Mouse (Mus musculus) hindbrain, embryonic 13.5 days (tissue): Measurements from ENCODE around the gene Zc3h12a. TPM values are rescaled to one million over a fixed set of nuclear protein-coding genes. Genes with fewer than 3 reads are reported as not detected.
A peak's percentile ranks its signal among the peaks of the same experiment; 100 is the strongest.

ENCODE experiments used
- ATAC-seq: fragments of 200-750 bp; cut with Nextera tagmentation; 2 replicates; pipeline ENCODE4 v1.8.0; 2017; ENCODE audit warnings: moderate TSS enrichment; ENCODE audit not compliant: low FRiP score
- H3K27ac ChIP-seq: fragments of 300-500 bp; sonication (generic); 2 replicates; pipeline ENCODE4 v1.5.1; 2015; ENCODE audit warnings: inconsistent platforms, mild to moderate bottlenecking, moderate library complexity
- H3K27me3 ChIP-seq: fragments of 300-500 bp; sonication (generic); 2 replicates; pipeline ENCODE4 v1.6.1; 2015; ENCODE audit warnings: mild to moderate bottlenecking, inconsistent platforms
- H3K36me3 ChIP-seq: fragments of 300-500 bp; sonication (generic); 2 replicates; pipeline ENCODE4 v1.6.1; 2015; ENCODE audit warnings: mild to moderate bottlenecking, inconsistent platforms
- H3K4me1 ChIP-seq: fragments of 300-500 bp; sonication (generic); replicated peaks from 2 replicates; pipeline ENCODE4 v1.6.1; 2015; ENCODE audit warnings: inconsistent platforms
- H3K4me2 ChIP-seq: fragments of 300-500 bp; sonication (generic); 2 replicates; pipeline ENCODE4 v1.6.1; 2015; ENCODE audit warnings: inconsistent platforms, mild to moderate bottlenecking, moderate library complexity
- H3K4me3 ChIP-seq: fragments of 300-500 bp; sonication (generic); 2 replicates; pipeline ENCODE4 v1.5.1; 2015; ENCODE audit warnings: mild to moderate bottlenecking, inconsistent platforms
- H3K9ac ChIP-seq: fragments of 300-500 bp; sonication (generic); 2 replicates; pipeline ENCODE4 v1.6.1; 2015; ENCODE audit warnings: mild to moderate bottlenecking, inconsistent platforms
- H3K9me3 ChIP-seq: fragments of 300-500 bp; sonication (generic); 2 replicates; pipeline ENCODE4 v1.6.1; 2016; ENCODE audit warnings: inconsistent platforms
- WGBS: fragments of 180-500 bp; shearing (Covaris S2); methylation state at CpG from one replicate; pipeline ENCODE4 v1.1.7; 2015; 5-methylcytosine and 5-hydroxymethylcytosine counted together
- polyA plus RNA-seq: library from polyadenylated mRNA; unstranded; fragments of >200 nt; fragmentation: Nextera tagmentation; extraction: Ambion mirVana; gene quantifications from 2 replicates; pipeline ENCODE4 v1.2.1, GENCODE M21; 2015

Gene Zc3h12a
- polyA plus RNA-seq, 1 experiment from 2014 or later, result 0.19 TPM

DNA sequence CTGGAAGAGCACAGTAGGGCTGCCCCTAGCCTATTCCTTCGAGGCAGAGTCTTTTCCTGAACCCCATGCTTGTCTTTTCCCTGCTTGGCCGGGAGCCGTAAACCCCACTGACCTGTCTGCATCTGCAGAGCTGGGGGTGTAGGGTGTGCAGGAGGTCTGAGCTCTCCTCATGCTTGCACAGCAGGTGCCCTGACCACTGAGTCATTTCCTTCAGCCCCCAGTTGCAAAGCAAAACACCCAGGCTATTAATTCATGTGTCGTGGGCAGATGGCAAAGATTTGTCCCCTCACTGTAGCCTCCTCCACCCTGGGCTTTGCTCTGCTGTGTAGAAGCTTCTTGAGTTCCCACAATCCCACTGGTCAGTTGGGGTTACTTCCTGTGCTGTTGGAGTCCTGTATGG lies 30.2 kb downstream of the Zc3h12a start:
- no peaks in the 10 kb centered on the region for H3K27me3 ChIP-seq
- H3K4me1 ChIP-seq, result no peaks in the 10 kb centered on the region
- H3K9ac ChIP-seq, result no peak overlapping the region
- ATAC-seq, result no peak
- WGBS, result 93% methylated on average over 4 of the region's 4 CpGs
- no peak overlapping the region for H3K4me3 ChIP-seq
- H3K27ac ChIP-seq, result no peak overlapping the region
- H3K4me2 ChIP-seq, result no peak overlapping the region
- peaks cover 22% of the 10 kb centered on the region for H3K36me3 ChIP-seq
- no peaks in the 10 kb centered on the region for H3K9me3 ChIP-seq

DNA sequence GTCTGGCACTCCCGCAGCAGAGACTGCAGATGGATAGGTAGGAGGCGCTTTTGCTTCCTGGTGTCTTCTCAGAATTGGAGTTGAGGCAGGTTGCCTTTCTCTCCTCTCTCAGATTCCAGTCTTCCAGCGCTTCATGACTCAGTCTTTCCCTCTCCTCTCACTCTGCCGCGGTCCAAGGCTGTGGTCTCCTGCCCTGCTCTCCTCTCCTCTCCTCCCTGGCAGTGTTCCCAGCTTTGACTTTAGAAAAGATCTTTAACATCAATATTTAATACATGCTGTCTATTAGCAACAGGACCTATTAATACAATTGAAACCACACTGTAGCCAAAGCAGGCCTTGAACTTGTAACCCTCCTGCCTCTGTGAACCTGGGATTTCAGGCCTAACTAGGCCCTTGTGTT lies 31.6 kb downstream of the Zc3h12a start:
- Histone ChIP-seq H3K36me3 (peaks cover 29% of the 10 kb centered on the region), H3K9me3 (no peaks in the 10 kb centered on the region), H3K4me2 (no peak overlapping the region), H3K4me3 (no peak overlapping the region), H3K9ac (no peak overlapping the region), H3K4me1 (no peaks in the 10 kb centered on the region), H3K27me3 (no peaks in the 10 kb centered on the region), H3K27ac (no peak overlapping the region; the same call in 1 of the 2 replicates)
- no peak for ATAC-seq
- 97% methylated on average over 5 of the region's 5 CpGs for WGBS

DNA sequence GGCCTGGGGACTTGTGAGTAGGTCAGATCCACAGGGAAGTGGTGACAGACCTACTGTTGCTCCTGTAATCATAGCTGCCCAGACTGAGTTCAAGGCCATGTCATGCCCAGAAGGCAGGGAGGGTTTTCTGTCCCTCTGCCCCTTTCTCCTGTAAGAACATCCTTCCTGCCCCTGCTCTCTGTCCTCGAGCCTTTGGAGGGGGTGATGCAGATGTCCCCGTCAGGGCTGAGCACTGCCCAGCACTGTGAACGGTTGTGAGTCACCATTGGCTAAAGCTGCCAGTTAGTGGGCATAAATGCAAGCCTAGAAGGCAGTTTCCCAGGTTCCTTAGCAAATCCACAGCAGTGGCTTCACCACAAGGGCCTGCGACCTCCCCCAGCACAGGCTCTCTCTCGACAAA lies 34.6 kb downstream of the Zc3h12a start:
- peaks cover 58% of the 10 kb centered on the region for H3K36me3 ChIP-seq
- no peaks in the 10 kb centered on the region for H3K9me3 ChIP-seq
- H3K4me1 ChIP-seq, result no peaks in the 10 kb centered on the region

DNA sequence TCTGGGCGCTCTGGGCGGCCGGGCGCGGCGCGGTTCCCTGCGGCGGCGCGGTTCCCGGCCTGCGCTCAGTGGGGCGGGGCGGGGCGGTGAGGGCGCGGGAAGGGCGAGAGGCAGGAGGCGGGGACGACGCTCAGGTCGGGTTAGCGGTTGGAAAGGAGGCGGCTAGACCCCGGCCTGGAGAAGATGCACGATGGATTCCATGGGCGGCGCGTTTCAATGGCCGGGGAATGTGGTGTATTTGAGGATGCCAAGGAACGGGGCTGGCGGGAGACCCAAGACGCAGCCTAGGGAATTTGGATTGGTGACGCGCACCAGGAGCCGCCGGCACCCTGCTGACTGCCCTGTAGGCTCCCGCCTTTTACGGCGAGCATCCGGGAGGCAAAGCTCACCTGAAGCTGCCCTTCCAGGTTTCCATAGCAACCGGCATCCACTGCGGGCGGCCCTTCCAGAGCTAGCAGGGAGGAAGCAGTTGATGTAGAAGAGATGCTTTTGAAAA lies 42.2 kb downstream of the Zc3h12a start:
- Histone ChIP-seq H3K27ac (peak overlapping the region; percentile 99), H3K36me3 (peaks cover 38% of the 10 kb centered on the region), H3K9ac (peak overlapping the region; percentile 93), H3K27me3 (no peaks in the 10 kb centered on the region), H3K4me2 (peak overlapping the region; percentile 70), H3K4me1 (peaks cover 28% of the 10 kb centered on the region), H3K9me3 (no peaks in the 10 kb centered on the region), H3K4me3 (peak overlapping the region; percentile 86)
- 2% methylated on average over 42 of the region's 45 CpGs for WGBS
- ATAC-seq, result peak; percentile 90

More for the DNA sequence above, 34.6 kb downstream of the Zc3h12a start:
- H3K4me3 ChIP-seq, result no peak overlapping the region
- H3K9ac ChIP-seq, result no peak overlapping the region
- H3K27me3 ChIP-seq, result no peaks in the 10 kb centered on the region
- WGBS, result 90% methylated on average over 5 of the region's 5 CpGs
- no peak overlapping the region for H3K27ac ChIP-seq
- ATAC-seq, result no peak
- no peak overlapping the region for H3K4me2 ChIP-seq

DNA sequence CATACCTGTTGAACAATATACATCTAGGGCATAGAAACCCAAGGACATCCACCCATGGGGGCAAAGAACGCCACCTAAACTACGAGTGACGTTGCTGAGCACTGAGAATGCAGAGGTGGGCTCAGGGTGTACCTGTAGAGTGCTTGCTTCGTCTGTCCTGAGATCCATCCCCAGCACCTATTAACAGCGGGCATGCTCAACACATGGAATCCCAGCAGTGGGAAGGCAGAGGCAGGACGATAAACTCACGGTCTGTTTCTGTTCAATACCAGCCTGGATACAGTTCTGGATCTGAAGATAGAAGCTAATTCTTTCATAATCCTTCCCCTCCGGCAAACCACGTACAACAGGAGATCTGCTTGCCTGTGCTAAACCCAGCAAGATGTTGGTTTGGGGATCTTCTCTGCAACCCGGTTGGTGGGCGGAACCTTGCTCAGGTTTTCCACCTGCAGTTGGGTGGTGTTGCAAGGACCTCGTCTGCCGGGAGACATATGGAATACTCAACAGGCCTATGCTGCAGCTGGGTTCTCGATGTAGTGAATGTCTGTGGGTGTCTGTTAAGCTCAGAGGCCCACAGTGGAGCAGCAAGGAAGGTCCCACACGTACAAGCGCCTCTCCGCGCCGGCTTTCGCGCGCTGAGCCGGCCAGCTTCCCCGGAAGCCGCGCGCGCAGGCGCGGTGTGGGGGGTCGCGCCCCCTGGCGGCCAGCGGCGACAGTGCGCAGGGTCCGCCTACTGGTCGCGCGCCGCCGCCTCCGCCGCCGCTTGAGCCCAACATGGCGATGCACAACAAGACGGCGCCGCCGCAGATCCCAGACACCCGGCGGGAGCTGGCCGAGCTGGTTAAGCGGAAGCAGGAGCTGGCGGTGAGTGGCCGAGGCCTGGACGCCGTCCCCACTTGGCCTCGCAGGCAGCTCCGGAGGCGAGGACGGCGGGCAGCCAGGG lies 43.0 kb downstream of the Zc3h12a start, which contains the start of gene Meaf6:
Gene Meaf6, plus strand, starts transcription at position 732 of the 943 bp plus-strand sequence.
- H3K27ac ChIP-seq, result peak within 1 kb of the TSS; percentile 99
- H3K27me3 ChIP-seq, result no peaks in the 10 kb centered on the region
- H3K9ac ChIP-seq, result peak within 1 kb of the TSS; percentile 93
- H3K9me3 ChIP-seq, result no peaks in the 10 kb centered on the region
- H3K4me1 ChIP-seq, result peaks cover 28% of the 10 kb centered on the region
- H3K4me2 ChIP-seq, result peak within 1 kb of the TSS; percentile 79
- peaks cover 31% of the 10 kb centered on the region for H3K36me3 ChIP-seq
- 1% methylated on average over 42 of the region's 63 CpGs for WGBS
- peak; percentile 87 for ATAC-seq
- peak within 1 kb of the TSS; percentile 86 for H3K4me3 ChIP-seq

DNA sequence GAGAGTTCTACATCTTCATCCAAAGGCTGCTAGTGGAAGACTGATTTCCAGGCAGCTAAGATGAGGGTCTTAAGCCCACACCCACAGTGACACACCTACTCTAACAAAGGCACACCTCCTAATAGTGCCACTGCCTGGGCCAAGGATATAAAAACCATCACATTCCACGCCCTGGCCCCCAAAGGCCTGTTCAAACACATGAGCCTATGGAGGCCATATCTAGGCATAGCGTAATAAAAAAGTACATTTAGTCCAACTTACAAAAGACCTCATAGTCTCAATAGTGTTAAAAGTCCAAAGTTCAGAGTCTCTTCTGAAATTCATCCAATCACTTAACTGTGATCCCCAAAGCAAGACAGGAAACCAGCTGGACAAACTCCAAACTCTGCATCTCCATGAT lies 48.9 kb downstream of the Zc3h12a start:
- Histone ChIP-seq H3K36me3 (peaks cover 38% of the 10 kb centered on the region), H3K9me3 (no peaks in the 10 kb centered on the region), H3K9ac (no peak overlapping the region), H3K27ac (no peak overlapping the region), H3K4me2 (no peak overlapping the region), H3K4me3 (no peak overlapping the region), H3K4me1 (peaks cover 2% of the 10 kb centered on the region; the same call in 1 of the 2 replicates), H3K27me3 (no peaks in the 10 kb centered on the region)
- no peak for ATAC-seq
- WGBS, result 97% methylated on average over 2 of the region's 2 CpGs

DNA sequence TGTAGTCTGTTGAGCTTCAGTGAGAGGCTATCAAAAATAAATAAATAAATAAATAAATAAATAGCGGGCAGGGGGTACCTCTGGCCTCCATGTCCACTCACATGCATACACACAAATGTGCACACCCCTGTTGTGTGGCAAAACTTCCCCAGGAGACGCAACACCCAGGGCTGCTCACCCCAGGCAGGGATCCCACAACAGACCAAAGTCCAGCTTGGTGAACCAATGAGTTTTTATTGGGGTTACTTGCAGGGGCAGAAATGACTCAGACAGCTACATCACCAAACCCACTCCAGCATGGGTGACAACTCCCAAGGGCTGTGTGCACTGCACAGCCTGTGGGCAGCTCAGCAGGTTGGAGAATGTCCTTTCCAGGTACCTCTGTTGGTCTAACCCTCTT lies 49.9 kb downstream of the Zc3h12a start:
- Histone ChIP-seq H3K27me3 (no peaks in the 10 kb centered on the region), H3K4me3 (no peak overlapping the region), H3K27ac (no peak overlapping the region), H3K4me1 (no peaks in the 10 kb centered on the region), H3K9ac (no peak overlapping the region), H3K4me2 (no peak overlapping the region), H3K9me3 (no peaks in the 10 kb centered on the region), H3K36me3 (peaks cover 48% of the 10 kb centered on the region)
- 92% methylated on average over 2 of the region's 2 CpGs for WGBS
- no peak for ATAC-seq

Other genes starting within 250 kb of the Zc3h12a start
- gene Epha10, start 246.9 kb downstream of the Zc3h12a start, polyA plus RNA-seq, result 5.4 and 6.2 TPM in 2 replicates
- 13.1 and 15.9 TPM in 2 replicates for gene 9930104L06Rik, start 190.8 kb downstream of the Zc3h12a start, polyA plus RNA-seq
- gene Cdca8, start 188.5 kb downstream of the Zc3h12a start, polyA plus RNA-seq, result 37.2 and 44.6 TPM in 2 replicates
- gene Rspo1, start 141.4 kb downstream of the Zc3h12a start, polyA plus RNA-seq, result 2.5 and 4.1 TPM in 2 replicates
- gene Gnl2, start 111.3 kb downstream of the Zc3h12a start, polyA plus RNA-seq, result 90.6 and 95.9 TPM in 2 replicates
- gene Dnali1, start 62.1 kb downstream of the Zc3h12a start, polyA plus RNA-seq, result 0.79 and 1.8 TPM in 2 replicates
- 23.7 and 24.3 TPM in 2 replicates for gene Snip1, start 61.2 kb downstream of the Zc3h12a start, polyA plus RNA-seq
- 162 and 174 TPM in 2 replicates for gene Meaf6, start 42.7 kb downstream of the Zc3h12a start, polyA plus RNA-seq